Mouse (Mus musculus): ENCODE data around the gene Fkbpl. TPM values are rescaled to one million over a fixed set of nuclear protein-coding genes. Genes with fewer than 3 reads are reported as not detected.

The Fkbpl gene
- total and polyA plus RNA-seq, 2 experiments from 2014 or later = 6.1 to 10.4 TPM

- Histone ChIP-seq H3K4me2 (ENCODE audit: low read depth, low read length) (peak overlapping the region; percentile 52), H3K9ac (replicated peaks; ENCODE audit: low read length) (peak overlapping the region; percentile 37; the same call in 1 of the 2 replicates), H3K9me3 (ENCODE audit: low read length) (no peaks in the 10 kb centered on the region), H3K27me3 (ENCODE audit: insufficient read depth, low read length) (peaks cover 31% of the 10 kb centered on the region), H3K4me1 (ENCODE audit: insufficient read depth, low read length) (peaks cover 8% of the 10 kb centered on the region; the same call in 1 of the 2 replicates), H3K4me3 (ENCODE audit: low read length) (peak overlapping the region; percentile 33), H3K27ac (no peak overlapping the region), H3K36me3 (ENCODE audit: insufficient read depth, low read length) (no peaks in the 10 kb centered on the region)
- DNase-seq (ENCODE audit: low spot score) (peak; percentile 13), ATAC-seq (peak; percentile 52; the same call in 1 of the 2 replicates)
- 8% methylated on average over 90 of the region's 93 CpGs for WGBS
- TF ChIP-seq CTCF (IDR thresholded peaks at IDR 0.05; ENCODE audit: low read depth) = peak; percentile 33; the same call in 1 of the 2 replicates
Measured at GRCm38 (mm10) chr17:34671151-34672066, 26.8 kb downstream of the Fkbpl start.

GRCm38 (mm10) chr17:34672246-34672792 is 27.8 kb downstream of the Fkbpl start:
- Histone ChIP-seq H3K4me1 (ENCODE audit: insufficient read depth, low read length) (peaks cover 8% of the 10 kb centered on the region; the same call in 1 of the 2 replicates), H3K4me2 (ENCODE audit: low read depth, low read length) (peak overlapping the region; percentile 52), H3K9me3 (ENCODE audit: low read length) (no peaks in the 10 kb centered on the region), H3K27ac (no peak overlapping the region), H3K27me3 (ENCODE audit: insufficient read depth, low read length) (peaks cover 31% of the 10 kb centered on the region), H3K4me3 (ENCODE audit: low read length) (peak overlapping the region; percentile 33), H3K36me3 (ENCODE audit: insufficient read depth, low read length) (no peaks in the 10 kb centered on the region), H3K9ac (replicated peaks; ENCODE audit: low read length) (no peak overlapping the region)
- 0 out of 2 replicates have a peak, but pooled peaks have one; percentile 34 for ATAC-seq
- WGBS = 30% methylated on average over 49 of the region's 49 CpGs
- no peak for TF ChIP-seq CTCF (IDR thresholded peaks at IDR 0.05; ENCODE audit: low read depth)
- DNase-seq (ENCODE audit: low spot score) = no peak

GRCm38 (mm10) chr17:34673139-34673538 is 28.6 kb downstream of the Fkbpl start:
- H3K36me3 ChIP-seq (ENCODE audit: insufficient read depth, low read length) = no peaks in the 10 kb centered on the region
- no peak overlapping the region for H3K4me2 ChIP-seq (ENCODE audit: low read depth, low read length)
- H3K4me3 ChIP-seq (ENCODE audit: low read length) = no peak overlapping the region
- no peak for TF ChIP-seq CTCF (IDR thresholded peaks at IDR 0.05; ENCODE audit: low read depth)
- H3K4me1 ChIP-seq (ENCODE audit: insufficient read depth, low read length) = peaks cover 8% of the 10 kb centered on the region; the same call in 1 of the 2 replicates
- H3K9me3 ChIP-seq (ENCODE audit: low read length) = no peaks in the 10 kb centered on the region
- WGBS = 81% methylated on average over 7 of the region's 7 CpGs
- no peak for ATAC-seq
- no peak for DNase-seq (ENCODE audit: low spot score)
- H3K9ac ChIP-seq (replicated peaks; ENCODE audit: low read length) = no peak overlapping the region
- H3K27me3 ChIP-seq (ENCODE audit: insufficient read depth, low read length) = peaks cover 31% of the 10 kb centered on the region
- H3K27ac ChIP-seq = no peak overlapping the region

GRCm38 (mm10) chr17:34674524-34675204 is 30.1 kb downstream of the Fkbpl start:
- no peak overlapping the region for H3K9ac ChIP-seq (replicated peaks; ENCODE audit: low read length)
- H3K4me1 ChIP-seq (ENCODE audit: insufficient read depth, low read length) = peaks cover 8% of the 10 kb centered on the region; the same call in 1 of the 2 replicates
- H3K27ac ChIP-seq = no peak overlapping the region
- WGBS = 68% methylated on average over 11 of the region's 11 CpGs
- H3K27me3 ChIP-seq (ENCODE audit: insufficient read depth, low read length) = peaks cover 27% of the 10 kb centered on the region
- H3K9me3 ChIP-seq (ENCODE audit: low read length) = no peaks in the 10 kb centered on the region
- DNase-seq (ENCODE audit: low spot score) = no peak
- TF ChIP-seq CTCF (IDR thresholded peaks at IDR 0.05; ENCODE audit: low read depth) = no peak
- H3K4me3 ChIP-seq (ENCODE audit: low read length) = no peak overlapping the region
- H3K36me3 ChIP-seq (ENCODE audit: insufficient read depth, low read length) = no peaks in the 10 kb centered on the region
- ATAC-seq = no peak
- no peak overlapping the region for H3K4me2 ChIP-seq (ENCODE audit: low read depth, low read length)

- peaks cover 8% of the 10 kb centered on the region; the same call in 1 of the 2 replicates for H3K4me1 ChIP-seq (ENCODE audit: insufficient read depth, low read length)
- H3K27ac ChIP-seq = no peak overlapping the region
- ATAC-seq (no peak), DNase-seq (ENCODE audit: low spot score) (no peak)
- TF ChIP-seq CTCF (IDR thresholded peaks at IDR 0.05; ENCODE audit: low read depth) = no peak
- no peak overlapping the region for H3K4me3 ChIP-seq (ENCODE audit: low read length)
- no peaks in the 10 kb centered on the region for H3K9me3 ChIP-seq (ENCODE audit: low read length)
- no peak overlapping the region for H3K4me2 ChIP-seq (ENCODE audit: low read depth, low read length)
- peaks cover 24% of the 10 kb centered on the region for H3K27me3 ChIP-seq (ENCODE audit: insufficient read depth, low read length)
- H3K9ac ChIP-seq (replicated peaks; ENCODE audit: low read length) = no peak overlapping the region
- WGBS = 74% methylated on average over 13 of the region's 13 CpGs
- no peaks in the 10 kb centered on the region for H3K36me3 ChIP-seq (ENCODE audit: insufficient read depth, low read length)
Measured at GRCm38 (mm10) chr17:34675205-34676092, 30.9 kb downstream of the Fkbpl start.

GRCm38 (mm10) chr17:34676093-34676460 is 31.5 kb downstream of the Fkbpl start:
- no peak overlapping the region for H3K9ac ChIP-seq (replicated peaks; ENCODE audit: low read length)
- peaks cover 18% of the 10 kb centered on the region for H3K27me3 ChIP-seq (ENCODE audit: insufficient read depth, low read length)
- H3K9me3 ChIP-seq (ENCODE audit: low read length) = no peaks in the 10 kb centered on the region
- no peak overlapping the region for H3K4me2 ChIP-seq (ENCODE audit: low read depth, low read length)
- no peaks in the 10 kb centered on the region for H3K36me3 ChIP-seq (ENCODE audit: insufficient read depth, low read length)
- no peak for TF ChIP-seq CTCF (IDR thresholded peaks at IDR 0.05; ENCODE audit: low read depth)
- peaks cover 8% of the 10 kb centered on the region; the same call in 1 of the 2 replicates for H3K4me1 ChIP-seq (ENCODE audit: insufficient read depth, low read length)
- no peak overlapping the region for H3K4me3 ChIP-seq (ENCODE audit: low read length)
- DNase-seq (ENCODE audit: low spot score) (no peak), ATAC-seq (no peak)
- no peak overlapping the region for H3K27ac ChIP-seq
- WGBS = 56% methylated on average over 6 of the region's 6 CpGs

Measured in hindbrain, postnatal 0 days (tissue).